Mouse (Mus musculus) thymus, adult 2 months (tissue): Measurements from ENCODE around the gene Gatd1. TPM values are rescaled to one million over a fixed set of nuclear protein-coding genes. Genes with fewer than 3 reads are reported as not detected.

Experiments
- DNase-seq: peaks from one replicate; pipeline ENCODE4 v3.0.0; 2021
- H3K27ac ChIP-seq: fragments of 200-500 bp; 2 replicates; pipeline ENCODE4 v1.5.1; 2012; ENCODE audit warnings: low read length, control low read depth; ENCODE audit not compliant: control insufficient read depth, insufficient read depth
- H3K27me3 ChIP-seq: fragments of 200-500 bp; 2 replicates; pipeline ENCODE4 v1.6.1; 2012; ENCODE audit warnings: mild to moderate bottlenecking, low read length, moderate library complexity, mixed read lengths; ENCODE audit not compliant: control insufficient read depth, insufficient read depth
- H3K36me3 ChIP-seq: fragments of 200-500 bp; 2 replicates; pipeline ENCODE4 v1.6.1; 2012; ENCODE audit warnings: mild to moderate bottlenecking, low read length, moderate library complexity; ENCODE audit not compliant: control insufficient read depth, insufficient read depth
- H3K4me1 ChIP-seq: fragments of 200-500 bp; replicated peaks from 2 replicates; pipeline ENCODE4 v1.6.1; 2012; ENCODE audit warnings: low read length; ENCODE audit not compliant: control insufficient read depth, insufficient read depth
- H3K4me3 ChIP-seq: fragments of 200-500 bp; 2 replicates; pipeline ENCODE4 v1.5.1; 2012; ENCODE audit warnings: mild to moderate bottlenecking, low read length, control low read depth, moderate library complexity; ENCODE audit not compliant: control insufficient read depth, insufficient read depth
- CTCF ChIP-seq: fragments of 200-500 bp; IDR thresholded peaks from 2 replicates; pipeline ENCODE4 v1.5.1; 2012; ENCODE audit warnings: mild to moderate bottlenecking, control low read depth, low read length, moderate library complexity, borderline replicate concordance; ENCODE audit not compliant: control insufficient read depth, poor library complexity, insufficient read depth; ENCODE audit errors: extremely low read depth
- POLR2A ChIP-seq: fragments of 200-500 bp; IDR thresholded peaks from 2 replicates; pipeline ENCODE4 v1.6.1; 2012; ENCODE audit warnings: mild to moderate bottlenecking, low read length, control low read depth, moderate library complexity; ENCODE audit not compliant: control insufficient read depth, poor library complexity, insufficient read depth; ENCODE audit errors: extremely low read depth
- WGBS: fragments of 180-500 bp; shearing (Covaris S2); methylation state at CpG from one replicate; pipeline ENCODE4 v1.1.7; 2018; 5-methylcytosine and 5-hydroxymethylcytosine counted together
- polyA plus RNA-seq: library from polyadenylated mRNA; depleted of rRNA; stranded (reverse); fragments of >200 nt; gene quantifications from 2 replicates; pipeline ENCODE4 v1.2.3, GENCODE M21; 2012

Gatd1 gene
- polyA plus RNA-seq, 1 experiment, result 98.1 TPM

DNA sequence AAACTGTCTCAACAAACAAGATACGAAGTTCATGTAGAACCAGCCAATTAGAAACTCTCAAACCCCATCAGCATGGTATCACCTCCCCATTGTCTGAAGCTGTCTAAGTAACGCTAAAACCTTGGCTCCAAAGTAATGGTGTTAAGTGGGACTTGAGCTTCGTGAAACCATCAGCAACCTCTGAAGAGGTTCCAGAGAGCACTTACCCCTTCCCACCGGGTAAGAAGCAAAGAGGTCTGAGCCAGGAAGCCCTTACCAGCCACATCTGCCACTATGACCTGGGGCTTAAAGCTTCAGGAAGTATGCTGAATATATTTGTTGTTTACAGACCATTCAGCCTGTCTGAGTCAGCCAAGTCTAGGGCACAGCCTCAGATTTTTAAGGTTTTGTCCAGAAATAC lies 8.5 kb downstream of the Gatd1 start:
- Histone ChIP-seq H3K27ac (no peak overlapping the region), H3K4me3 (no peak overlapping the region), H3K36me3 (peaks cover 22% of the 10 kb centered on the region), H3K4me1 (peaks cover 3% of the 10 kb centered on the region; the same call in 1 of the 2 replicates), H3K27me3 (no peaks in the 10 kb centered on the region)
- TF ChIP-seq CTCF, result no peak
- no peak for TF ChIP-seq POLR2A
- no peak for DNase-seq
- WGBS, result 82% methylated on average over 4 of the region's 4 CpGs

DNA sequence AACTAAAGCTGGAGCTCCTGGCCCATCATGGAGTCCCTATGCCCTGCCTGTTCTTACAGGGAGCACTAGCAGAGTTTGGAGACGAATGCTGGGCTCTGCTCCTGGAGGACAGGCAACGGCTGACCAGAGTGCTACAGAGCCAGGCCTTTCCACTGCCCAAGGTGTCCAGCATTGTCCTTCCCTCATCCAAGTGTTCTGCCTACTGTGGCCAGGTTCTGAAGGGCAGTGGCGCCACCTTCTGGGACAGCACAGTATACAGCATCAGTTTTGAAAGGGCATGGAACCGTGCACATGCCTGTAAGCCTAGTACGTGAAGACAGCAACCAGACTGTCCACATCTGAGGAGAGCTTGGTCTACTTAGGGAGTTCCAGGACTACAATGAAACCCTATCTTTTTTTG lies 10.6 kb downstream of the Gatd1 start:
- Histone ChIP-seq H3K36me3 (peaks cover 40% of the 10 kb centered on the region), H3K4me1 (no peaks in the 10 kb centered on the region), H3K4me3 (no peak overlapping the region), H3K27me3 (no peaks in the 10 kb centered on the region), H3K27ac (no peak overlapping the region)
- DNase-seq, result peak; percentile 54
- 55% methylated on average over 5 of the region's 5 CpGs for WGBS
- TF ChIP-seq CTCF (peak; percentile 74; the same call in 1 of the 2 replicates), POLR2A (no peak)

DNA sequence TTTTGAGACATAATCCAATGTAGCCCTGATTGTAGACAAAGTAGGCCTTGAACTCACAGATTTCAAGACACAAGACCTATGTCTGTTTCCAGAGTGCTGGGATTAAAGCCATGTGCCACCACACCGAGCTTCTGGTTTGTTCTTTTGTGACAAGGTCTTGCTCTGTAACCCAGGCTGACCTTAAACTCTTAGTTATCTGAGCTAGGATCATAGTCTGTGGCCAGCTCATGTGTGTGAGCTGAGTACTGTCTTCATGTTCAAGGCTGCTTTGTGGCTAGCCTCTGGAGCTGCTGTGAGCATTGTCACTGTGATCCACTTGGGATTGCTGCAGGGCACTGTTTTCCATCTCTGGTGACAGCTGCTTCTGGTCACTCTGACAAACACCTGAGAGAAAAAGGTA lies 18.6 kb downstream of the Gatd1 start:
- Histone ChIP-seq H3K4me1 (peaks cover 8% of the 10 kb centered on the region), H3K4me3 (no peak overlapping the region), H3K27me3 (no peaks in the 10 kb centered on the region), H3K36me3 (peaks cover 33% of the 10 kb centered on the region), H3K27ac (no peak overlapping the region)
- no peak for DNase-seq
- TF ChIP-seq POLR2A (no peak), CTCF (no peak)
- 61% methylated on average over 1 of the region's 1 CpGs for WGBS

DNA sequence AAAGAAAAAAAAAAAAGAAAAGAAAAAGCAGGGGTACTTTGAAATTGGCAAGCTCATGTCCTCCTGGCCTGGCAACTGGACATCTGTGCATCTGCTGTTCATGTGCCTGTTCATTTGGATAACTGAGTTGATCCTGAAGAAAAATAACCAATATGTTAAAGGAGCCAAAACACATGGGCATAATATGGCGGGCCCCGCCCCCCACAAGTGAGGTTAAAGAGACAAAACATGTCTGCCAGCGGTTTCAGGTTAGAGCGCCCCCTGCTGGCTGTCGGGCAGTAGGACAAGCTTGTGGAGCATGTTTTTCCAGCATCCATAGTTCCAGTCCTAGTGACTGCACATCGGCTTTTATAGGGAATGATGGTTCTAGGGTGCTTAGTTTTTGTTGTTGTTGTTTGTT lies 19.2 kb downstream of the Gatd1 start:
- DNase-seq, result peak; percentile 71
- Histone ChIP-seq H3K4me3 (no peak overlapping the region), H3K36me3 (peaks cover 27% of the 10 kb centered on the region), H3K27ac (no peak overlapping the region), H3K27me3 (no peaks in the 10 kb centered on the region), H3K4me1 (peaks cover 8% of the 10 kb centered on the region)
- WGBS, result 33% methylated on average over 6 of the region's 6 CpGs
- TF ChIP-seq POLR2A (no peak), CTCF (peak; percentile 86; the same call in 1 of the 2 replicates)

DNA sequence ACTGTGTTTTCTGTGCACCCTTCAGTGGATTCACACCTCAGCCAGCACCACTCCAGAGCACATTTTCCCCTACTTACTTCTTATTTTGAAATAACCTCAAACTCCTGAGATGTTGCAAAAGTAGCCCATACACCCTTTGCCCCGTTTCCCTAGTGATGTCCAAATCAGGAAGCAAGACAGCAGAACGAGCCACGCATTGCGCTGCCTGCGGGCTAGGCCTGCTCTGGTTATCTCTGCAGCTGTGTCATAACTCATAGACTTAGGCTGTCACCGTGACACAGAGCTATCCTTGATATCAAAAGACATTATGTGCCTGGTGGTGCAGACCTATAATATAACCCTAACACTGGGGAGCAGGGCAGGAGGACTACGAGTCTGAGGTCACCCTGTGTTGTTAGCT lies 19.8 kb downstream of the Gatd1 start:
- Histone ChIP-seq H3K27me3 (no peaks in the 10 kb centered on the region), H3K4me1 (peaks cover 8% of the 10 kb centered on the region), H3K36me3 (peaks cover 21% of the 10 kb centered on the region), H3K4me3 (no peak overlapping the region), H3K27ac (no peak overlapping the region)
- DNase-seq, result no peak
- TF ChIP-seq CTCF (no peak), POLR2A (no peak)
- WGBS, result 69% methylated on average over 7 of the region's 7 CpGs

DNA sequence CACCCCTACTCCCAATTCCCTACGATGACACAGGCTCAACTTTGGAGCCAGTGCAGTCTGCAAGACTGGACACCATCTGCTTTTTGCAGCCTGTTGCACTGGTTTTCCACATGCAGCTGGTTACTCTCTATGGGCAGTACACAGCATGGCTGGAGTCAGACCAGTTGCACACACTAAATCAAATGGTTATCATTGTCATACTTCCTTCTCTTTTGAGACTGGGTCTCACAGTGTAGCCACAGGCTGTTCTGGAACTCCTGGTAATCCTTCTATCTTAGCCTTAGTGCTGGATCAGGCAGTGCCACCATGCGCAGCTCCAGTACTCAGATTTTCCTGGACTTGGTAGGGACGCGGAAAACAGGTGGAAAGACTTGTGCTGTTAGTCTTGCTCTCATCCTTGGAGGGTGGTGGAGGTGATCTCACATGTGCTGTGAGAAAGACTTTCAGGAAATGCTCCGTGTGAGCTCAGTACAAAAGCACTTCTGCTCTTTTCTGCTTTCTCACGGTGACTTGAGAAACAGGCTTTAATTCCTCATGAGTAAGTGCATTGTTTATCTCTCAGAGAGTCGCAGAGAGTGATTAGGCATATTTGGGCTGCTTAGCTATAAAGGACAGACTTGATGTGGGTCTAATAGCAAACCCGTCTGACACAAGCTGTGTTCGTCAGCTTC lies 21.2 kb downstream of the Gatd1 start:
- H3K36me3 ChIP-seq, result peaks cover 9% of the 10 kb centered on the region; the same call in 1 of the 2 replicates
- whole genome bisulfite sequencing, result 14% methylated on average over 9 of the region's 9 CpGs
- DNase-seq, result no peak
- TF ChIP-seq CTCF (no peak), POLR2A (no peak)
- H3K4me3 ChIP-seq, result peak overlapping the region; percentile 81
- H3K27ac ChIP-seq, result no peak overlapping the region
- no peaks in the 10 kb centered on the region for H3K27me3 ChIP-seq
- peaks cover 8% of the 10 kb centered on the region for H3K4me1 ChIP-seq
